Mouse (Mus musculus) spleen, postnatal 36 days (tissue): ENCODE data around the gene Ear14.
"Not testable (repeated sequence)": the region's sequence is repeated elsewhere in the genome, so short reads cannot be mapped to it uniquely, and the experiment has no call there.

Experiments
- DNase-seq, 2 experiments: peaks; one replicate each; pipeline ENCODE4 v3.0.0; 2022; ENCODE audit warnings: low spot score in 2 of 2, mixed read lengths in 1 of 2

Gene Ear14

DNA sequence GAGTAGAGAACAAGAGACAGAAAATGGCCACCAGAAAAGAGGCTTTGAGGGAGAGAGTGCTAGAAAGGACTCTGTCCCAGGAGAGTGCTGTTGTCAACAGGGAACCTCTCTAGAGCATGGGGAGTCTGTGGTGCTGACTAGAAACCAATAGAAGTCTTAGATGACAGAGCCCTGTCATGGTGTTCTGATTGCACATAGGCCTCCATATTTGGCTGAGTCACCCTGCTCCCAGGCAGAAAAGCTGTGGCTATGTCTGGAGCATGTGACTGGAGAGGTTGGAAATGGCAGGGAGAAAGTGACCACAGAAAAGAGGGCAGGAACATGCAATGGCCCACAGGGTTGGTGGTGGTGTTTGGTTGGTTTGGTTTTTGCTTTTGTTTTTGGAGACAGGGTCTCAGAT, 49.0 kb downstream of the Ear14 start:
- DNase-seq, result not testable (repeated sequence)

GRCm38 (mm10) chr14:51253569-51253968, 50.4 kb downstream of the Ear14 start:
- no peak for DNase-seq
